Mouse (Mus musculus) bone marrow, adult 2 months (tissue): ENCODE measurements around the gene Eras. TPM values are rescaled to one million over a fixed set of nuclear protein-coding genes. Genes with fewer than 3 reads are reported as not detected.

ENCODE experiments used
- H3K27ac ChIP-seq: fragments of 200-500 bp; 2 replicates; pipeline ENCODE4 v1.5.1; 2012; ENCODE audit warnings: low read depth, mild to moderate bottlenecking, control low read depth, inconsistent platforms, low read length; ENCODE audit not compliant: control insufficient read depth, poor library complexity, insufficient read depth
- H3K4me1 ChIP-seq: fragments of 200-500 bp; 2 replicates; pipeline ENCODE4 v1.6.1; 2011; ENCODE audit warnings: low read length; ENCODE audit not compliant: control insufficient read depth, insufficient read depth
- H3K4me3 ChIP-seq: fragments of 200-500 bp; replicated peaks from 2 replicates; pipeline ENCODE3; 2011; ENCODE audit warnings: mild to moderate bottlenecking, low read depth, low read length, control low read depth; ENCODE audit not compliant: control insufficient read depth
- CTCF ChIP-seq: fragments of 200-500 bp; IDR thresholded peaks from 2 replicates; pipeline ENCODE4 v1.5.1; 2011; ENCODE audit warnings: low read length, control low read depth; ENCODE audit not compliant: control insufficient read depth, insufficient read depth
- POLR2A ChIP-seq: fragments of 200-500 bp; IDR thresholded peaks from 2 replicates; pipeline ENCODE4 v1.6.1; 2011; ENCODE audit warnings: low read depth, mild to moderate bottlenecking, control low read depth, low read length, borderline replicate concordance; ENCODE audit not compliant: control insufficient read depth
- WGBS: fragments of 180-500 bp; shearing (Covaris S2); methylation state at CpG from one replicate; pipeline ENCODE4 v1.1.7; 2018; 5-methylcytosine and 5-hydroxymethylcytosine counted together
- polyA plus RNA-seq: library from polyadenylated mRNA; stranded (reverse); fragments of >200 nt; gene quantifications from 2 replicates; pipeline ENCODE4 v1.2.4, GENCODE M21; 2011; ENCODE audit warnings: low replicate concordance; ENCODE audit not compliant: missing spikeins, insufficient read depth, insufficient read length

The Eras gene
- 10.9 TPM in 1 of 2 replicates, not detected in the other for polyA plus RNA-seq

DNA sequence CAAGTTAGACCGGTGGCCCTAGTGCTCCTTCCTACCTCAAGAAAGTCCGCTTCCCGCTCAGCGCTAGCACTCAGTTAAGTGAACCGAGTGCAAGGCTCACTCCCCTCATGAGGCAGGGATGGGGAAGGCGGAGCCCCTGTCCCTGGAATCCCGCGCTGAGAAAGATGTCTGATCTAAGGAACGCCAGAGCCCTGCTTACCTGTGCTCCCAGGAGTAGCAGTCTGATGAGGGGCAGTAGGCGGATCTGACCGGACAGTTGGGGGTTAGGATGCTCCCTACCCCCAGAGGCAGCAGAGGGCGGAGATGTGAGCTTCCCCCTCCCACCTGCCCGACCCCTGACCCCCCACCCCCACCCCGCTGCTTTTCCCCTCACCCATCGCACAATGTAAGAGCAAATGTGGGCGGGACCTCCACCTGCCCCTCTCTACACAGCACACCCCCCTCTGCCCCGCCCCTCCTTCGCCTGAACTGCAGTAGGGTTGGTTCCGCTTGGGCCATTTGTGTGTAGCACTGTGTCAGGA is at the start of gene Eras:
Gene Eras (minus strand): TSS at position 338 of the 521 bp plus-strand sequence.
- TF ChIP-seq POLR2A (no peak), CTCF (no peak)
- Histone ChIP-seq H3K4me1 (no peaks in the 10 kb centered on the region), H3K4me3 (no peak within 1 kb of the TSS), H3K27ac (no peak within 1 kb of the TSS)
- 32% methylated on average over 19 of the region's 19 CpGs for WGBS

DNA sequence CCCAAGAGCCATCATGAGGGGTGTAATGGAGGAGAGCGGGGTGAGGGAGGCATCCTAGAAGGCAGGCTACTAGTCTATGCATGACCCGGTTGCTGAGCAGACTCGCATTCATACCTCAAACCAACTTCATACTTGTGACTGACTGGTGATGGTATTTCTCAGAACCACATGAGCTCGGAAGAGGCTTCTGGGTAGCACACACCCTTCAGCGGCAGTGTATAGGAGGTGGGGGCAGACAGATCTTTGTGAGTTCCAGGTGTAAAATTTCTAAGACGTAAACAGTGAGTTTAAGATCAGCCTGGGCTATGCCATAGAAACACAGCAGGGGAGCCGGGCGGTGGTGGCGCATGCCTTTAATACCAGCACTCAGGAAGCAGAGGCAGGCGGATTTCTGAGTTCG is 49.5 kb upstream of the Eras start, which contains the start of gene Gata1:
Gene Gata1 (minus strand): TSS at position 180 of the 400 bp plus-strand sequence.
- 90% methylated on average over 11 of the region's 11 CpGs for WGBS

DNA sequence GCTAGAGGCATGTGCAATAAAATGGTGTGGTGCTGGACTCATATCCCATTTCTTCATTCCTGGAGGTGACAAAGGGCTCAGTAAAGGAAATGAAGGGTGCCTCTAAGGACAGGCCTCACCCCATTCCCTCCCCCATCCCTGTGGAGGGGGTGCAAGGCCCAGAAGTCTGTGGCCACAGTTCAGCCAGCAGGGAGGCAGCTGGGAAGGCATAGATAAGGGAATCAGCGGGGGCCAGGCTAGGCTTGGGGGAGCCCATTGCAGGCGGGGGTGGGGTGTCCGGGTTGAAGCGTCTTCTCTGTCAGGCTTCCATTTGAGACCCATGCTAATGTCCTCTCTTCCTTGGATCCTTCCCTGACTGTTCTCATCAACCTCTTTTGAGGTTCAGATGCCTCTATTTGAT is 42.9 kb upstream of the Eras start:
- no peaks in the 10 kb centered on the region; the same call in 1 of the 2 replicates for H3K4me1 ChIP-seq
- peak overlapping the region; percentile 63 for H3K27ac ChIP-seq
- H3K4me3 ChIP-seq: no peak overlapping the region
- TF ChIP-seq CTCF: no peak
- no peak for TF ChIP-seq POLR2A
- WGBS: 66% methylated on average over 4 of the region's 4 CpGs

More for the DNA sequence above, 49.5 kb upstream of the Eras start, which contains the start of gene Gata1:
- TF ChIP-seq POLR2A (no peak), CTCF (no peak)
- no peak within 1 kb of the TSS for H3K4me3 ChIP-seq
- no peak within 1 kb of the TSS for H3K27ac ChIP-seq
- no peaks in the 10 kb centered on the region for H3K4me1 ChIP-seq

DNA sequence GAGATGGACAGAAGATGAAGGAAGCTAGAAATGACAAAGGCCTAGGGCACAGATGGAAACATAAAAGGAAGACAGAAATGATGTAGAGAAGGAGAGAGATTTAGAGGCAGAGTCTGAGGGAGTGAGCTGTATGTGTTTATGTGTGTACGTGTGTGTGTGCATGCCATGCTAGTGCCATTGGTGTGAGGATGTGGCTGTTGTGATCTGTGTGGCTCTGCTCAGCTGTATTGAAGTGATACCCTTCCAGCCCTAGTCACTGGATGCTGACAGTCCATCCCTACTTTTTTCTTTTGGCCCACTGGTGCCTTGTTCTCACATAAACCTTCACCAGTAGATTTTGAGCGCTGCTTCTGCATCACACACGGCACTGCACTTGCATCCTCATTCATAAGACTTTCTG is 40.5 kb upstream of the Eras start:
- peak overlapping the region; percentile 47; the same call in 1 of the 2 replicates for H3K27ac ChIP-seq
- TF ChIP-seq CTCF: no peak
- TF ChIP-seq POLR2A: no peak

DNA sequence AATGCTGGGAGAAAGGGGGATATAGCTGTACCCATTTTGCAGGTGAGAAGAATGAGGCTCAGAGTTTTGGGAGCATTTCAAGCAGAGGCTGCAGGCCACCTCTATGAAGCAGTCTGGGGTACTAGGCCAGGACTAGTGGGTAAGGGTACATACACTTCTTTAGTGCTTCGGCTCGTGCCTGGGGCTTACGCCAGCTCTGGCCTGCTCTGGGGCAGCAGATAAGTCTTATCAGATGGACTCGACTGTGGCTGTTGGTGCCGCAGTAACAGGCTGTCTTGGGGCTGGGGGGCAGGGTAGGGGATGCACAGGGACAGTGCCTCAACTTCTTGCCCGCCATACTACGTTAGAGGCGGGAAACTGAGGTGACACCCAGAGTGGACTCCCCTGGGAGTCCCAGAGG is 39.8 kb upstream of the Eras start:
- H3K4me3 ChIP-seq: peak overlapping the region; percentile 51

More for the DNA sequence above, 40.5 kb upstream of the Eras start:
- Histone ChIP-seq H3K4me3 (peak overlapping the region; percentile 45), H3K4me1 (no peaks in the 10 kb centered on the region; the same call in 1 of the 2 replicates)
- 76% methylated on average over 3 of the region's 3 CpGs for WGBS

DNA sequence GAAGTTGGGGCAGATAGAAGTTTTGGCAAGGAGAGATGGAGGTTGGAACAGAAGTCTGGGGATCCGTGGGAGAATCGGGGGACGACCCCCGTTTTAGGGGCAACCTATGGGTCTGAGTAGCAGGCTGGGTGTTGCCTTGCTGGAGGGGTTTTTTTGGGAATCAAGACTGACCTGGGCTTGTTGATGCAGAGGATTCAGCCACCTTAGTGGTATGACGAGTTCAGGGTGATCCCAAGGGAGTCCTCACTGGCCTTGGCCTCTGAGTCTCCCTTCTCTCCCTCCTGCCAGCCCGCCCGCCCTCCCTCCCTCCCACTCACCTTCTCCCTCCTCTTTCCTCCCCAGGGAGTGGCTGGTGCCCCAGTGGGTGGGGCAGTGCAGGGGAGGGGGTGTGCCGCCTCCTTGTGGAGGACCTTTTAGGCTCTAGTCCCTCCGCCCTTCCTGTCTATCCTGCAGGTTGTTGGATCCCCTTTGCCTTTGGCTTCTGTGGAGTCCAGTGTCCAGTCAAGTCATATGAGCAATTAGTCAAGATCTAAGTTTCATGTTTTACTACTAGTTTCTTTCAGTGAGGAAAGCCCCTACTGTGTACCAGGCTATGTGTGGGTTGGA is 39.3 kb upstream of the Eras start:
- no peak for TF ChIP-seq CTCF
- peak; percentile 26; the same call in 1 of the 2 replicates for TF ChIP-seq POLR2A
- 56% methylated on average over 9 of the region's 9 CpGs for WGBS
- H3K4me1 ChIP-seq: no peaks in the 10 kb centered on the region; the same call in 1 of the 2 replicates
- H3K4me3 ChIP-seq: peak overlapping the region; percentile 70
- H3K27ac ChIP-seq: peak overlapping the region; percentile 63

More for the DNA sequence above, 39.8 kb upstream of the Eras start:
- peak; percentile 25; the same call in 1 of the 2 replicates for TF ChIP-seq POLR2A
- TF ChIP-seq CTCF: no peak
- peak overlapping the region; percentile 63 for H3K27ac ChIP-seq
- H3K4me1 ChIP-seq: no peaks in the 10 kb centered on the region; the same call in 1 of the 2 replicates
- 59% methylated on average over 8 of the region's 8 CpGs for WGBS

DNA sequence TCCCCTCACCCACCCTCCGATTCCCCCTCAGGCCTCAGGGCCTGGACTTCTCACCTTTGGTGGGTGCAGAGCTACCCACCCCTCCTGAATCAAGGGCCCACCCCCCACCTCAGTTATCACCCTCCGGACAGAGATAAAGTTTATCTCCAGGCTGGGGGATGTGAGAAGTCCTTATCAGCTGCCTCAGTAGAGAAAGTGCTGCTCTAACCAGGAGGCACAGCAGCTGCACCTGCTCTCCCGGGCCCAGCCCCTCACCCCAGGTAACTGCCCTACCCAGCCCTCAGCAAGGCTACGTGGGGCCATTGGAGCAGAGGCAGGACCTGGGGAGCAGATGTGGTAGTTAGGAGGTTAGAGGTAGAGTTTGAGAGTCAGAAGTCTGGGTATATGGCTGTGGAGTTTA is 37.8 kb upstream of the Eras start:
- peak overlapping the region; percentile 78 for H3K27ac ChIP-seq
- 54% methylated on average over 4 of the region's 4 CpGs for WGBS
- no peaks in the 10 kb centered on the region; the same call in 1 of the 2 replicates for H3K4me1 ChIP-seq
- TF ChIP-seq CTCF (no peak), POLR2A (peak; percentile 24; the same call in 1 of the 2 replicates)
- H3K4me3 ChIP-seq: peak overlapping the region; percentile 90

DNA sequence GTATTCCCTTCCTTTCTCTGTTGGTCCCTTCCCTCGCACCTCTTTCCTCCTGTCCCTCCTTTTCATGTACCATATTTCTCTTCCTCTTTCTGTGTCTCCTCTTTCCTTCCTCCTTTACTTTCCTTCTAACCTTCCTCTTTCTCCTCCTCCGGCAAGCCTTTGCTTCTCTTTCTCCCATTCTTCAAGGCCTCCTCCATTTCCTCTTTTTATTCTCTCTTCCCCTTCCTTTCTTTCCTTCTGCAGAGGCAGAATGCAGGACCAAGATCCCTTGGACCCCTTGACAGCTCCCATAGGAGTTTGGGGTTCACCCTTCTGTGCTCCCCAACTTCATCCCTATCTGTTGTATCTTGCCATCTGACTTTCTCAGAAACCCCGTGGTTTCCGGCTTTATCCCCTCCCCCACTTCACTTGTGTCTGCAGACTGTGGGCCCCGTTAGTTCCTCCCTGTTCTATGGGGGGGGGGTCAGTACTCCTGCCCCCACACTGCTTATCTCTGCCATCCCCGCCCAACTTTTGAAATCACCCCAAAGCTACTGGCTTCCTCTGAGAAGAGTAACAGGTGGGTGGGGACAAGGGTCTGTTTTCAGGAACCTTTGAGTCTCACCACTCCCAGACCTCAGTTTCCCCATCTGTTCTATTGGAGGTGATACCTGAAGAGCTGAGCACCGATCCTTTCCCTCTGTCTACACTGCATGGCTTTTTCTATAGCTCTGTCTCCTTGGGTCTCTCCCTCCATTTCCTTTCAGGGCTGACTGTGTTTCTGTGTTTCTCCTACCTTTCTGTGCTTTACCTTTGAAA is 35.6 kb upstream of the Eras start:
- H3K4me1 ChIP-seq: no peaks in the 10 kb centered on the region; the same call in 1 of the 2 replicates
- WGBS: 16% methylated on average over 7 of the region's 7 CpGs
- TF ChIP-seq POLR2A (no peak), CTCF (no peak)
- H3K27ac ChIP-seq: no peak overlapping the region
- H3K4me3 ChIP-seq: no peak overlapping the region
